In the genomic region with DNA sequence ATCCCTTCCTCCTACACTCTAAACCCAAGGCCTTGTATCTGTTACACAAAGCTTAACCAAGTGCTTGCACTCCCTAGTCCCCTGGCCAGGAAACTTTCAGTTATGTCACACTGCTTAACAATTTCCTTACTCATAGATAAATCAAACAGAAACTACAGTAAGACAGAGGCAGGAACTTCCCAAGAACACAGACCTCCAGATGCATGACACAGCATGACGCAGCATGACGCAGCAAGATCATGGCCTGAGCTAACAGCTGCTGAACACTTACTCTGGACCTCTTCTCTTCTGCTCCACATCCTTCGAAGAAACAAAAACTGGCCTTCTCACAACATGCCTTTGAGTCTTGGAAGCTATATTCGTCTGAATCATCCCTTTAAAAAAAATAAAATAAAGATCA, we compare ENCODE assay signal across 15 mouse cellular contexts. TPM values are rescaled to one million over a fixed set of nuclear protein-coding genes. Genes with fewer than 3 reads are reported as not detected.
DNase-seq lines count a peak whose midpoint lies in the region; ATAC-seq and TF ChIP-seq lines count a peak whose summit lies in the region.
"Had no signal": no experiment of that assay in that cellular context is flagged by ENCODE, and none has a peak within 500 bp of the region (broad histone marks: within the 10 kb centered on the region; RNA-seq: fewer than 3 reads in every experiment).

No protein-coding gene starts in this region.

- 69% methylated on average over 4 of the region's 4 CpGs for WGBS in liver, embryonic 14.5 days (ENCODE audit: insufficient replicate concordance)

- H3K36me3 ChIP-seq in liver, embryonic 14.5 days (replicated peaks; ENCODE audit: control insufficient read depth, insufficient read depth, low read depth), result peaks cover 97% of the 10 kb centered on the region
- H3K36me3 ChIP-seq: embryonic facial prominence, embryonic 12.5 days; forebrain, embryonic 15.5 days; midbrain, embryonic 13.5 days; neural tube, embryonic 12.5 days had no signal

- peaks cover 14 to 22% of the 10 kb centered on the region in 2 experiments for H3K4me1 ChIP-seq in liver, embryonic 14.5 days (replicated peaks; ENCODE audit: control insufficient read depth in 2 of 2, insufficient read depth in 2 of 2, low read length in 1 of 2)
- H3K4me1 ChIP-seq: embryonic facial prominence, embryonic 12.5 days; forebrain, embryonic 15.5 days; midbrain, embryonic 13.5 days; neural tube, embryonic 12.5 days had no signal

- peak overlapping the region; percentile 28 to 37; a peak in 3 of 4 replicates for H3K4me3 ChIP-seq in liver, embryonic 14.5 days (ENCODE audit: insufficient read depth in 1 of 2, low read depth in 2 of 2, low read length in 2 of 2)
- H3K4me3 ChIP-seq: embryonic facial prominence, embryonic 12.5 days; forebrain, embryonic 15.5 days; midbrain, embryonic 13.5 days; neural tube, embryonic 12.5 days had no signal

- peak overlapping the region; percentile 45 for H3K9ac ChIP-seq in liver, embryonic 14.5 days (replicated peaks)
- H3K9ac ChIP-seq: embryonic facial prominence, embryonic 12.5 days; forebrain, embryonic 15.5 days; midbrain, embryonic 13.5 days; neural tube, embryonic 12.5 days had no signal

- TF ChIP-seq EP300 in liver, embryonic 14.5 days (IDR thresholded peaks at IDR 0.05; ENCODE audit: low read depth), result peak; percentile 89

- DNase-seq in embryo, embryonic 10 days (ENCODE audit: low spot score), result peak; percentile 34
- no peak for DNase-seq in embryo, embryonic 9.5 days (ENCODE audit: extremely low spot score)
- peak; percentile 57 for DNase-seq in 3T3-L1 (ENCODE audit: low read depth, low spot score)
- peak; percentile 100 for DNase-seq in c-Kit-negative CD71-positive TER-119-positive erythroid progenitor cells, embryonic 14.5 days (ENCODE audit: low read depth, low spot score)
- peak; percentile 91 to 92 (median 92) for DNase-seq in liver, embryonic 14.5 days (ENCODE audit: low read depth in 3 of 3, low spot score in 3 of 3)
- DNase-seq in layer of hippocampus, postnatal 25 days (ENCODE audit: extremely low spot score in 1 of 2, low spot score in 1 of 2), result no peak
- DNase-seq in left cerebral cortex, adult 8-10 months (ENCODE audit: low spot score in 2 of 2), result no peak
- DNase-seq in MN1 (ENCODE audit: low spot score), result no peak
- DNase-seq: cerebellum, adult 2 months; gastrocnemius, postnatal 25 days had no signal

- no peaks in the 10 kb centered on the region for H3K27me3 ChIP-seq in liver, embryonic 14.5 days (ENCODE audit: control insufficient read depth, insufficient read depth, low read length)
- H3K27me3 ChIP-seq: embryonic facial prominence, embryonic 12.5 days; forebrain, embryonic 15.5 days; midbrain, embryonic 13.5 days; neural tube, embryonic 12.5 days had no signal

- TF ChIP-seq CTCF in liver, embryonic 14.5 days (IDR thresholded peaks at IDR 0.05; ENCODE audit: low read depth), result no peak

- peak; percentile 91 for ATAC-seq in liver, embryonic 14.5 days (ENCODE audit: insufficient read depth)
- ATAC-seq: forebrain, embryonic 15.5 days; inflammation-experienced regulatory T-cells, adult 6 months; midbrain, embryonic 13.5 days had no signal

- H3K27ac ChIP-seq in liver, embryonic 14.5 days, result peak overlapping the region; percentile 91
- H3K27ac ChIP-seq: embryonic facial prominence, embryonic 12.5 days; forebrain, embryonic 15.5 days; midbrain, embryonic 13.5 days; neural tube, embryonic 12.5 days had no signal

- H3K9me3 ChIP-seq in liver, embryonic 14.5 days (ENCODE audit: control insufficient read depth, low read length), result no peaks in the 10 kb centered on the region
- H3K9me3 ChIP-seq: embryonic facial prominence, embryonic 12.5 days; forebrain, embryonic 15.5 days; neural tube, embryonic 12.5 days had no signal

- peak overlapping the region; percentile 64 for H3K4me2 ChIP-seq in liver, embryonic 14.5 days (ENCODE audit: low read depth)
- H3K4me2 ChIP-seq: embryonic facial prominence, embryonic 12.5 days; forebrain, embryonic 15.5 days; midbrain, embryonic 13.5 days; neural tube, embryonic 12.5 days had no signal

RNA-seq across cellular contexts. Expression of a gene that starts 17.0 kb away (rescaled TPM):
- 3.9 and 4.7 TPM in 2 replicates for polyA plus RNA-seq in liver, embryonic 14.5 days (2012; rRNA removed)
- 1.4 and 1.8 TPM in 2 replicates for polyA plus RNA-seq in liver, embryonic 14.5 days (2014; fragmentation: Nextera tagmentation; extraction: Ambion mirVana)
- total RNA-seq in layer of hippocampus, postnatal 25 days (2021), result 1 to 10 TPM; 3.5 to 4.3 TPM
- total RNA-seq in left cerebral cortex, adult 8-10 months (2022), result 1 to 10 TPM; 3.1 to 3.5 (median 3.4) TPM

RNA-seq across cellular contexts. Expression of a gene that starts 38.4 kb away (rescaled TPM):
- polyA plus RNA-seq in liver, embryonic 14.5 days (2012; rRNA removed), result 16.5 and 23.0 TPM in 2 replicates
- 17.0 and 18.6 TPM in 2 replicates for polyA plus RNA-seq in liver, embryonic 14.5 days (2014; fragmentation: Nextera tagmentation; extraction: Ambion mirVana)
- 1 to 10 TPM; 2.7 to 3.0 TPM for total RNA-seq in layer of hippocampus, postnatal 25 days (2021)
- total RNA-seq in left cerebral cortex, adult 8-10 months (2022), result 1 to 10 TPM; 4.0 to 7.2 (median 5.6) TPM

Comparison
In these comparisons a context has a peak if more than half of its experiments do, and no peak if none do; other contexts are left out.
1. DNase-seq: peak in embryo, embryonic 10 days (single experiment), 3T3-L1 (single experiment), c-Kit-negative CD71-positive TER-119-positive erythroid progenitor cells, embryonic 14.5 days (single experiment) and liver, embryonic 14.5 days (3 of 3); none in embryo, embryonic 9.5 days (single experiment), layer of hippocampus, postnatal 25 days (0 of 2), left cerebral cortex, adult 8-10 months (0 of 2) and MN1 (single experiment).